Mouse (Mus musculus): ENCODE data around the gene Gla. TPM values are rescaled to one million over a fixed set of nuclear protein-coding genes. Genes with fewer than 3 reads are reported as not detected.

Gla gene
- total RNA-seq, 4 experiments from 2014 or later = 1.7 to 2.7 (median 1.7) TPM

Other genes with a start within 250 kb of the Gla start
- under 1 TPM; 0.17 to 0.33 (median 0.25) TPM for gene Drp2, start 196.6 kb downstream of the Gla start, total RNA-seq (2022)
- gene Taf7l, start 124.6 kb downstream of the Gla start, total RNA-seq (2022) = not detected
- 10 to 100 TPM; 17.8 to 27.5 (median 22.6) TPM for gene Timm8a1, start 59.3 kb downstream of the Gla start, total RNA-seq (2022)
- gene Btk, start 17.6 kb downstream of the Gla start, total RNA-seq (2022) = 1 to 10 TPM in 1 of 4 experiments, under 1 TPM in 3; 0.44 to 1.3 (median 0.75) TPM
- 100 to 1,000 TPM in 2 of 4 experiments, 10 to 100 TPM in 2; 71.8 to 139 (median 101) TPM for gene Rpl36a, start 15.5 kb downstream of the Gla start, total RNA-seq (2022)
- gene Hnrnph2, start 54 bp upstream of the Gla start, total RNA-seq (2022) = 10 to 100 TPM; 59.2 to 80.7 (median 62.8) TPM
- 1 to 10 TPM; 2.1 to 7.4 (median 5.0) TPM for gene Armcx4, start 85.4 kb upstream of the Gla start, total RNA-seq (2022)
- 1 to 10 TPM; 2.5 to 4.3 (median 3.4) TPM for gene Armcx1, start 116.8 kb upstream of the Gla start, total RNA-seq (2022)
- gene Armcx6, start 150.3 kb upstream of the Gla start, total RNA-seq (2022) = 1 to 10 TPM in 1 of 4 experiments, under 1 TPM in 3; 0.50 to 1.1 (median 0.56) TPM
- 10 to 100 TPM; 11.3 to 14.2 (median 12.5) TPM for gene Armcx3, start 155.5 kb upstream of the Gla start, total RNA-seq (2022)
- 1 to 10 TPM; 3.4 to 5.6 (median 5.1) TPM for gene Armcx2, start 208.1 kb upstream of the Gla start, total RNA-seq (2022)